Mouse (Mus musculus) NIH3T3 (cell line): ENCODE results near the gene Abhd6.

Experiments used
- DNase-seq: peaks from one replicate; pipeline ENCODE4 v3.0.0-alpha.2; 2012; ENCODE audit warnings: low read depth

Gene Abhd6

DNA sequence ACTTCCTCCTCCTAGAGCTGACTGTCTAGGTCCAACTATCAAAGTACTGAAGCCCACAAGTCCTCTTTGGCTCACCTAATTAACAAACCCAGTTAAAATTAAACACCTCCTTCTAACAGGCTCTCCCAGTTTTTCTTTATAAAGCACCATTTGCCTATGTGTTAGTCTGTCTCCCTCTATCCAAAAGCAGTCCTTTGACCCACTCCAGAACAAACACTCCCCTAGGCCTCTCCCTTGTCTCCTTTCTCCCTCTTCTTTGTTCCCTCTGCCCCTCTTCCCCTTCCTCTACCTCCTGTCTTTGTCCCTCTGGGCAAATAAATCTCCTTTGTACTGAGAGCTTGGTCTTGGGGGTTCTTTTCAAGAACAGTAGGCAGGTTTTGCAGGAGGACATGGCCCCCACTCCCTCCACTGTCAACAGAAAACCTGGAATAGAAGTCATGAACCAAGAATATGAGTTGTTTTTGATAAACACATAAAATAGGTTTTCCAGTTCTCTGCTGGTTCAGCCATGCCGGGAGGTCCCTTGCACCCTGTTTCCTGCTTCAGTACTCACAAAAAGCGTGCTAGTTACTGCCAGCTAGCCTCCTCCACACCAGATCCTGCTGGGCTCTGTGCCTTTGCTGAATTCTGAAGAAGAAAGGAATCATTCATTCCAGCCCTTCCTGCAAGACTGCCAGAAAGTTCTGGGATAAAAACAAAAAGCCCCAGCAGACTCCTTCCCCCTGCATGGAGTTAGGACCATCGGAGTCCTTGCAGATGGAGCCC, 60.0 kb downstream of the Abhd6 start:
- peak; percentile 8 for DNase-seq

GRCm38 (mm10) chr14:8063835-8064785, 61.4 kb downstream of the Abhd6 start:
- no peak for DNase-seq

DNA sequence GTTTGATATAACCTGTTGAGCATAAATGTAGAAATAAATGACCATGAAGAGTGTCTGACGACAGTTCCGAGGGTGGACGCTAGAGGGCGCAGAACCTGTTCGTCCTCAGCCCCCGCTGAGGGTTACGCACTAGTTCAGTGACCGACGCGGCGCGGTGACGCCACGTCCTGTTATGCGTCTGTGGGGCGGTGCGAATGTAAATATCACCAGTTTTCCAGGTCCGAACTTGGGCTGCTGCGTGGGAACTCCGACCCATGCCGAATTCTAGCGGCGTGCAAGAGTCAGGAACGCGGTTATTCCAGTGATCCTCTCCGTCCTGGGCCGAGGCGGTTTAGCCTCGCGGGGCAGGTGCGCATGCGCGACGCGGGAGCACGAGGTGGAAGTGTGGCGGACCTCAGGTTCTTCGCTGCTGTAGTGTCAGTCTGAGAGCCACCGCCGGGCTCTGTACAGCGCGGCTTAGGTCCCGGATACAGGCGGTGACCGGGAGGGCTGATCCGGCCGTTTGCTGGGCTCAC, 77.5 kb downstream of the Abhd6 start, which contains the start of gene Rpp14:
TSS of gene Rpp14 (plus strand) at position 203 of the 515 bp plus-strand sequence.
- peak; percentile 97 for DNase-seq

DNA sequence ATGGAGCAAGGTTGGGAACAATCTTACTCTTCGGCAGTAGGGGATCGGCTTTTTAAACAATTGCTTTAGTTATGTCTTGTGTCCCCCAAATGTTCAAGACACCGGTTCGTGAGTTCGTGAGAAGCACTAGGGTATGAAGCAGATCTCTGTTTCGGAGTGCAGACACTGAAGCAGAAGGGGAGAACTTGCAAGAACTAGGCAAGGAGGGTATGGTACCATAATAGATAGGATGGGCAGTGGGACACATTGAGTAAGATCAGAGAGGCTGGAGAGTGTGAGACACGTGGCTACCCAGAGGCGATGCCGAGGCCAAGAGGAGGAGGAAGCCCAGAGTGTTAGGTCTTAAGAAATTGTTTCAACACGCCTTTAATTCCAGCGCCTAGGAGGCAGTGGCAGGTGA, 78.0 kb downstream of the Abhd6 start:
- peak; percentile 30 for DNase-seq

GRCm38 (mm10) chr14:8082949-8083348, 80.2 kb downstream of the Abhd6 start:
- no peak for DNase-seq

DNA sequence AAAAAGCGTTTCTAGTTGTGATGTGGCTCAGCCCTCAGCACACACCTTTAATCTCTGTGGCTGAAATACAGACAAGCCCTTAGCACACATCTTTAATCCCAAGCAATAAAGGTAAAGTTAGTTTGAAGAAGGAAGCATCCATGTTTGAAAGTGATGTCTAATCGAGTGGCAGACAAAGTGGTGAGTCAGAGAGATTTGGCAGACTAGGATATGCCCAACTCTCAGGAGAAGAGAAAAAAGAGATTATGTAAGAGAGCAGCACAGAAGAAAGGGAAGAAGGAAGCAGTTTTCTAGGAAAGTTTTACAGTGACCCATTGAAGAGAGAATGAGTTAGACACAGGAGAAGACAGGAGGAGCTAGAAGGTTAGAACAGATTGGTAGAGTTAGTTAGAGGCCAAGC, 86.3 kb downstream of the Abhd6 start:
- peak; percentile 64 for DNase-seq

- DNase-seq, result peak; percentile 72
Measured at GRCm38 (mm10) chr14:8092573-8092972, 89.9 kb downstream of the Abhd6 start.

DNA sequence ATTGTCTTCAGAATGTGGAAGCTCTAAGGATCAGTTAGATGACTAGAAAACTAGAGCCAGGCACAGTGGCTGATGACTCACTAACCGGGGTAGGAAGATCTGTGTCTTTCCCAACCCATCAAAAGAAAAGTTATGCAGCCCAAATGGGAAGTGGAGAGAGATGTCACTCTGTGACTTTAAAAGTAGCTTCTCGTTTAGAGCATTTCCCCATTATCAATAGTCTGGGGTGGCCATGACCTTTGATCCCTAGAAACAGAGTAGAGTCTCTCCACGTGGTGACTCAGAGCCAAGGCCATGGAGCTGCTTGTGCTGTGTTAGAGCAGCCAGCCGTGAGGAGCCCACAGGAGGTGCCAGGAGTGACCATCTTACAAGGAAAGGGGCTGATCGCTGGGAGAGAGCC, 90.7 kb downstream of the Abhd6 start:
- DNase-seq, result no peak

- peak; percentile 19 for DNase-seq
Measured at GRCm38 (mm10) chr14:8094931-8095561, 92.3 kb downstream of the Abhd6 start.

- no peak for DNase-seq
Measured at GRCm38 (mm10) chr14:8095562-8095950, 92.9 kb downstream of the Abhd6 start.

DNA sequence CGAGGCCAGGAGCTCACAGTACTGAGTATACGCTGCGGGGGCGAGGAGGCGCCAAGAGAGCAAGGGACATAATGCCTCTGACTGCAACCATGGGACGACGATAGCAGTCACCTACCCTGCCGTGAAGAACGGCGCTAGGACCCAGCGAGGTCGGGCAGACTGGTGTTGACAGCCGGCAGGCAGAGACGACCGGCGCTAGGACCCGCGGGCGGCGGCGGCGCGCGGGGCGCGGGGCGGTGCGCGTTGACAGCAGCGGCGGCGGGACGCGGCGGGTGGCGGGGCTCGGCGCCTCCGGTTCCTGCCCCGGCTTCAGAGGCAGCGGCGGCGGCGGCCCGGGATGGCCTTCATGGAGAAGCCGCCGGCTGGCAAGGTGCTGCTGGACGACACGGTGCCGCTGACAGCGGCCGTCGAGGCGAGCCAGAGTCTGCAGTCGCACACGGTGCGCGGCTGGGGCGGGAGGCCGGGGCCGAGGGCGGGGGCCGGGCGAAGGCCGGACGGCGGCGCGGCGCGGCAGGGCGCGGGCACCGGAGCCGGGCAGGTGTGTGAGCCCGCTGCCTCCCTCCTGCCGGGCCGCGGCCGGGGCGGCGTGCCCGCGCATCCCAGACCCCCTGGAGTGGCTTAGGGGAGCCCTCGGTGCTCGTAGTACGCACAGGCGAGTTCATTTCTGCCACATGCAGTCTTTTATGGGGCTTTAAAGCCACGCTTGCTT, 95.4 kb downstream of the Abhd6 start, which contains the start of gene Pxk:
TSS of gene Pxk (plus strand) at position 234 of the 709 bp plus-strand sequence.
- DNase-seq, result peak; percentile 87

- DNase-seq, result peak; percentile 70
Measured at GRCm38 (mm10) chr14:8098687-8098995, 95.9 kb downstream of the Abhd6 start.

DNA sequence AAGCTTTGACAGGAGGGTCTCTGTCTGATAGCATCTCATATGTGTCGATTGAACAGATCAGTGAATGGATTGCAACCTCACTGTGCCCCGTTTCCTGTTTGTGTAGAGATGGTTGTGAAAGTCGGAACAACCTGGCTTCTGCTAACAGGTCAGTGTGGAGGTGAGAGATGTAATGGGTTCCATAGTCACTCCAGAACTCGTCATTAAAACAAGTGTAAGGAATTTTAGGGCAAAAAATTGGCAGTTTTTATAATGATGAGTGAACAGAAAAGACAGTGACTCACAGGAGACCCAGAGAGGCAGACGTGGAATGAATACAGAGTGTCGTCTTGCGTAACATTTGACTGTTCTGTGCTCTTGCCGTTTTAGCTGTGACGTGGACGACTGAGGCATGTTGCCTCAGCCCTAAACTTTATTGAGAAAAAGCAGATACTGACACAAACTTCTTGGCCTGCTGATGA, 96.9 kb downstream of the Abhd6 start:
- DNase-seq, result peak; percentile 86

DNA sequence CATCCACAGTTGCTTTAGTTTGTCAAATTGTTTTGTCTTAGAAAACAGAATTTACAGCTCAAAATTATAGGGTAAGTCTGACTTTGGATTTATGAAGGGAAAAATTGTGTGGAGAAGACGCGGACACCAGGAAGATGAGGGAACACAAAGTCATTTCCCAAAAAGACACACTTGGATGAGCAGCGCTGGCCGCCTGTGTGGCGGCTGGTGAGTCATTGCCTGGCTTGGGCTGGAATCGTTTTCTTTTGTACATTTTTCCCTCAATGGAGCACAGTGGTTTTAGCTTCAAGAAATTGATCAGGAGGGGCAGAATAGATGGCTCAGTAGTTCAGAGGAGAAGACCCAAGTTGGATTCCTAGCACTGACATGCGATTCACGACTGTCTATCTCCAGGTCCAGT, 99.2 kb downstream of the Abhd6 start:
- DNase-seq, result no peak

GRCm38 (mm10) chr14:8102676-8103075, 100.0 kb downstream of the Abhd6 start:
- DNase-seq, result no peak
